Mouse (Mus musculus) ES-E14 (cell line): ENCODE data around the gene Gpr137.

Source experiments
- CHD2 ChIP-seq: IDR thresholded peaks from 2 replicates; pipeline ENCODE4 v1.6.1; 2014; ENCODE audit warnings: mild to moderate bottlenecking, low read depth, low read length, inconsistent platforms
- MAFK ChIP-seq: IDR thresholded peaks from 2 replicates; pipeline ENCODE4 v1.6.1; 2014; ENCODE audit warnings: mild to moderate bottlenecking, low read depth, low read length, inconsistent platforms; ENCODE audit not compliant: insufficient read depth
- ZC3H11A ChIP-seq: IDR thresholded peaks from 2 replicates; pipeline ENCODE4 v1.6.1; 2012; ENCODE audit warnings: low read depth, mild to moderate bottlenecking, inconsistent platforms, low read length, borderline replicate concordance
- ZNF384 ChIP-seq: IDR thresholded peaks from 2 replicates; pipeline ENCODE4 v1.6.1; 2012; ENCODE audit warnings: low read depth, low read length, inconsistent platforms

GRCm38 (mm10) chr19:6913991-6914390, 28.3 kb downstream of the Gpr137 start:
- no peak for TF ChIP-seq CHD2
- no peak for TF ChIP-seq ZC3H11A
- TF ChIP-seq ZNF384, result no peak
- no peak for TF ChIP-seq MAFK
